Mouse (Mus musculus) mouse trophoblast stem cell (cell line): ENCODE measurements around the gene Mlf2.

Experiments used
- in situ Hi-C, 2 experiments: fragments of 300-500 bp; cut with MseI, MboI; formaldehyde crosslinking; loops; 2 replicates in 1 of 2; 3 replicates in 1 of 2; pipeline ENCODE4 v1.15.1; 2025

The Mlf2 gene

DNA sequence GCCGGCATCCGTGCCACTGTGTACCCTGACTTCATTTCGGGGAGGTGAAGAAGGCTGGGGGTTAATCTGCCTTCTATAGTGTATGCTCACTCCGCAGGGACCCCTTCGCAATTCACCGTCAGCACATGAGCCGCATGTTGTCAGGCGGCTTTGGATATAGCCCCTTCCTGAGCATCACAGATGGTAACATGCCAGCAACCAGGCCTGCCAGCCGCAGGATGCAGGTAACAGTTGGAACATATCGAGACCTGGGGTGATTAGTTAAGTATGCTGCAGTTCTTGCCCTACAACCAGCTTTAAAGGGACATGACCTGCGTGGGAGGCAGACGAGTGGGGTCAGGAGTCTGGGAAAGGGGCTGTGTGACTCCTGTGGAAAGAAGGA lies 1.1 kb downstream of the Mlf2 start:
- in situ Hi-C loops, result no loop called here

GRCm38 (mm10) chr6:124933127-124933526 lies 1.9 kb downstream of the Mlf2 start:
- in situ Hi-C loops, result no loop called here

- in situ Hi-C loops, result no loop called here
These were observed 3.5 kb downstream of the Mlf2 start for GRCm38 (mm10) chr6:124934670-124935069.

GRCm38 (mm10) chr6:124936681-124937080 lies 5.5 kb downstream of the Mlf2 start:
- in situ Hi-C loops, result no loop called here

DNA sequence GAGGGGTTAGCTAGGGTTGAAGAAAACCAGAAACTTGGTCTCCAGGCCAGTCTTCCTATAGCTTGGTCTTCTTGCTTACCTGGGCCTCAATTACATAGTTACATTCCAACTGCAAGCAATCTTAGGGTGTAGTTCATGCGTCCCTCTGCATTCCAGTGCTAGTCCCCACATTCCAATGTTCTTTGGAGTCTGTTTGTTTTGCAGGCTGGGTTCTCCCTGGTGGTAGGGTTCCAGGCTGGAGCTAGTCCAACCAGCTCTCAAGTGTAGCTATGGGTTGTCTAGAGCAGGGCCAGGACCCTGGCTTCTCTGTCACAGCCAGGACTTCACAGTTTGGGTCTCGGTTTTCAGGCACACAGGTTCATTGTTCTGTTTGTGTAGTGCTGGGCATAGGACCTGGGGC lies 6.3 kb downstream of the Mlf2 start:
- in situ Hi-C loops, result no loop called here

DNA sequence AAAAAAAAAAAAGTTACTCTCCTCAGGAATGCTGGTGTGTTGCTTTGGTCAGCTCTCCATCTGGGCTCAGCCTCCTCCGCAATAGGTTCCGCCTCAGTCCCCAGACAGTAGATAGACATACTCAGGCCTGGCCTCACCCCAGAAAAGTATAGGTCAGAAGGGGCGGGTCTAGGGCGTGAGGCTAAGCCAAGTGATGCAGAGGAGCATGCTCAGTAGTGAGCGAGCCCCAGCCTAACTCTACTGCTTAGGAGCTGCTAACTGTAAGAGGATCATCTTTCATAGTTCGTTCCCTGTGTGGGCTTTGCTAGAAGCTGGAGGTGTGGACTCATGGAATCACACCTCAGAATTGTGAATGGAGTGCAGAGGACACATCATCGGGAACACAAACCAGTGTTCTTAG lies 7.4 kb downstream of the Mlf2 start:
- in situ Hi-C loops, result no loop called here

DNA sequence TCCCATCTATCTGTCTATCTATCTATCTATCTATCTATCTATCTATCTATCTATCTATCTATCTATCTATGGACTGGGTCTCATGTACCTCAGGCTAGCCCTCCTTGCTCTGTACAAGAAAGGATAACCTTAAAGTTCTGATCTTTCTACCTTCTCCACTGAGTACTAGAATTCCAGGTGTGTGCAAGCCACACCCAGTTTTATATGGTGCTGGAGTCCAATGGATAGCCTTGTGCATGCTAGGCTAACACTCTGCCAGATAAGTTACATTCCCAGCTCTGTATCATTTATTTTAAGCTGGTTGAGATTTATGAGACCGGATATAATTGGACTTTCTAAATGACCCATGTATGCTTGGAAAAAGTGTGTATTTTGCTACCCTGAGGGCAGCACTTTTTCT lies 10.5 kb downstream of the Mlf2 start:
- in situ Hi-C loops, result no loop called here

DNA sequence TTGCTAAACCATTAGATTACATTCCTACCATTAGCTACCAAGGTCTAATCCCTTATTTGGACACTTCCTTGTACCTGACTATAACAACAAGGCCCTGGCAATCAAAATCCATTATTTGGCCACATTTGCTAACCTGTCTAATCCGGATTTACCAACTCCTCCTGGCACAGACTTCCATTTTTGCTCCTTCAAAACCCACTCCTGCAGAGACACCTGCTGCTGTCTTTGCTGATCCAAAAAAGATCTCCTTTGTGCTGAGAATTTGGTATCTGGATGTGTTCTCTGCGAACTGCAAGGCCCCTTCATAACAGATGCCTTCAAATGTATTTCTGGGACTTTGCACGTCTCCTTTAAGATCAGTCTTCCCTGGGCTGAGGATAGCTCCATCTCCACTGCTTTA lies 12.3 kb downstream of the Mlf2 start:
- in situ Hi-C loops, result no loop called here

DNA sequence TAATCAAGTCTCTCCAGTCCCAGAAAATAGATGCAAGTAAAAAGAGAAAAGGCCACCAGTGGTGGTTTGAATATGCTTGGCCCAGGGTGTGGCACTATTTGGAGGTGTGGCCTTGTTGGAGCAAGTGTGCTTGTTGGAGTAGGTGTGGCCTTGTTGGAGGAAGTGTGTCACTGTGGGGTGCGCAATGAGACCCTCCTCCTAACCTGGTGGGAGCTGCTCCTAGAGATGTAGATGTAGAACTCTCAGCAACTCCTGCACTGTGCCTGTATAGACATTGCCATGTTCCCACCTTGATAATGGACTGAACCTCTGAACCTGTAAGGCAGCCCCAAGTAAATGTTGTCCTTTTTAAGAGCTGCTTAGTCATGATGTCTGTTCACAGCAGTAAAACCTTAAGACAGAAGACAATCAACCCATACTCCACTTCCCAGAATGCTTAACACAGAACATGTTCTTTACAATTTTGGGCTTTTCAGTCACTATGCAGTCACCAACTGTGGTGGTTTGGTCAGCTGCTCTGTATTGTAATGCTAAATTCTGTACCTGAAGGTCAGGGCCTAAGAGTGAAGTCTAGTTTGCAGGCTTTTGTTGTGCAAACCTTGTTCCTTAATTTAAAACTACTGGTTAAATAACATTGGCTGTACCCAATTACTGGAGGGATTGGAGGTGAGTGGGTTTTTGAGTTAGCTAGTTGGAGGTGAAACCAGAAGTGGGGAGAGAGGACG lies 23.0 kb downstream of the Mlf2 start:
- in situ Hi-C loops, result no loop called here

DNA sequence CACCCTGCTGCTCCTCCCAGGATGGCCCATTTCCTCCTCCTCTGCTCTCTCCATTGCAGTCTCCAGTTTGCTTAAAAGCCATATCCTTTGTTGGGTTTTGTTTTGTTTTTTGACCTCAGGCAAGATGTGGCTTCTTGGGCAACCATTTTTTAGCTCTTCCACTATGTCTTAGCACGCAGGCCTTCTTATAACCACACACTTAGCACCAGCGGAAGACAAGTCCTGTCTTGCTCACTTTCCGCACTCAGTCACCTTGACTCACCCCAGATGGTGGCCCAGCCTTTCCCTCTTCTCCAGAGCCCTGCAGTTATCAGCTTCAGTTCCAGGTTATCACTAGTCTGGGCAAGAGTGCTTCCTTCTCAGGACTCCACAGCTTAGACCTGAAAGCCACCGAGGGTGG lies 24.0 kb downstream of the Mlf2 start:
- in situ Hi-C loops, result no loop called here

GRCm38 (mm10) chr6:124958127-124958526 lies 26.9 kb downstream of the Mlf2 start:
- in situ Hi-C loops, result no loop called here

GRCm38 (mm10) chr6:124959960-124960359 lies 28.8 kb downstream of the Mlf2 start:
- in situ Hi-C loops, result no loop called here

- in situ Hi-C loops, result no loop called here
These were observed 29.8 kb downstream of the Mlf2 start for GRCm38 (mm10) chr6:124961021-124961420.

DNA sequence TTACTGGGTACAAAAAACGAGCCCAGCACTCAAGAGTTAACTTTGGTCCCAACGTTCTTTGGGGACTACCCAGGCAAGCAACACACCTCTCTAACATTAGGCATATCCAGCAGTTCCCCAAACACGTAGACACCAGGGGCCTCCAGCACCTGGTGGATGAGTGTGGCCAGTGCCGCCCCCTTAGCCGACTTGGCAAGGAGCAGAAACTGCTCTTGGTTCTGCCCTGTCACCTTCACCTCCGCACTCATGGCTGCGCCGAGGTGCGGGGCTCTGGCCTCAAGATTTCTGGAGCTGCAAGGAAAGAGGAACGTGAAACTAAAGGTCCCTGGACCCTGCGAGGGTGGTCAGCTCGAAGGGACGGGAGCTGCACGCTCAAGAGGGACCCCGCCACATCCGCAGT lies 33.5 kb downstream of the Mlf2 start:
- in situ Hi-C loops, result no loop called here

DNA sequence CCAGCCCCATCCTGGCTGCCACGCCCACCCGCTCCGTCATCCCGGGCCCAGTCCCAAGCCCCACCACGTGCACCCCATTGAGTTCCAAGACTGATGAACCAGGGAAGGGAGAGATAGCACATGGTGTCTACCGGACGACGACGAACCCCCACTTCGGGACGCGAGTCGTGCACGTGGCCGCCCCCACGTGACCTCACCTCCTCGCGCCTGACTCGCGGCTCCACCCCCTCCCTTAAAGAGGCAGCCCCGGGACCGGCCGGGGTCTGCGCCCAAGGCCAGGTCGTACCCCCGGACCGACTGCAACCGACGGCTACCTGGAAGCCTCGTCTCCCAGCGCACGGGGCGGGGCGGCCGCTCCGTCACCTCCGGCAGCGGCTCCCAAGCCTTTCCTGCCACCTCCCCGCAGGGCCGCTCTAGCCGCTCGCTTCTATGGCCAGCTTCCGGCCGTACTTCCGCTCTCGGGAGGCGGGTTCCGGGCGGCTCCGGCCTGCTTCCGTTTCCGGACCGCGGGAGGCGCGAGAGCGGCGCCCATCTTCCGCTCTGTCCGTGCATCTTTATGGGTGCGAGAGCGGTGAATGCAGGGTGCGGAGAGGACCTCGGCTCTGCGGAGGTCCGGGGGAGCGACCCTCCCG lies 34.0 kb downstream of the Mlf2 start, which contains the start of gene Cops7a:
Gene Cops7a (minus strand): TSS at position 451 of the 632 bp plus-strand sequence.
- in situ Hi-C loops, result no loop called here

GRCm38 (mm10) chr6:124965747-124966146 lies 34.6 kb downstream of the Mlf2 start:
- in situ Hi-C loops, result no loop called here

- in situ Hi-C loops, result no loop called here
These were observed 35.4 kb downstream of the Mlf2 start for GRCm38 (mm10) chr6:124966466-124967118.

GRCm38 (mm10) chr6:124967766-124968165 lies 36.6 kb downstream of the Mlf2 start:
- in situ Hi-C loops, result no loop called here
